Mouse (Mus musculus) stomach, postnatal 0 days (tissue): Measurements from ENCODE around the gene Cep164. TPM values are rescaled to one million over a fixed set of nuclear protein-coding genes. Genes with fewer than 3 reads are reported as not detected.

ENCODE experiments used
- ATAC-seq: fragments of 200-750 bp; cut with Nextera tagmentation; 2 replicates; pipeline ENCODE4 v1.8.0; 2017; ENCODE audit not compliant: low FRiP score, low TSS enrichment
- DNase-seq: peaks from one replicate; pipeline ENCODE4 v3.0.0-alpha.2; 2016; ENCODE audit warnings: low spot score
- H3K27ac ChIP-seq: fragments of 300-500 bp; sonication (generic); replicated peaks from 2 replicates; pipeline ENCODE4 v1.5.1; 2014; ENCODE audit warnings: mild to moderate bottlenecking, control low read depth
- H3K27me3 ChIP-seq: fragments of 300-500 bp; sonication (generic); 2 replicates; pipeline ENCODE4 v1.6.1; 2014; ENCODE audit warnings: low read length; ENCODE audit not compliant: control insufficient read depth, insufficient read depth
- H3K36me3 ChIP-seq: fragments of 300-500 bp; sonication (generic); 2 replicates; pipeline ENCODE4 v1.6.1; 2014; ENCODE audit warnings: low read length, mixed read lengths; ENCODE audit not compliant: control insufficient read depth, insufficient read depth
- H3K4me1 ChIP-seq: fragments of 300-500 bp; sonication (generic); replicated peaks from 2 replicates; pipeline ENCODE4 v1.6.1; 2014; ENCODE audit warnings: antibody characterized with exemption; ENCODE audit not compliant: control insufficient read depth, insufficient read depth
- H3K4me2 ChIP-seq: fragments of 300-500 bp; sonication (generic); replicated peaks from 2 replicates; pipeline ENCODE4 v1.6.1; 2014; ENCODE audit warnings: low read depth, mild to moderate bottlenecking, control low read depth, moderate library complexity
- H3K4me3 ChIP-seq: fragments of 300-500 bp; sonication (generic); 2 replicates; pipeline ENCODE4 v1.5.1; 2014; ENCODE audit warnings: low read depth, low read length, control low read depth
- H3K9ac ChIP-seq: fragments of 300-500 bp; sonication (generic); 2 replicates; pipeline ENCODE4 v1.6.1; 2014; ENCODE audit warnings: mild to moderate bottlenecking, low read length, control low read depth, mixed read lengths
- H3K9me3 ChIP-seq: fragments of 300-500 bp; sonication (generic); 2 replicates; pipeline ENCODE4 v1.6.1; 2016; ENCODE audit warnings: low read length; ENCODE audit not compliant: control insufficient read depth
- CTCF ChIP-seq: IDR thresholded peaks from 2 replicates; pipeline ENCODE4 v1.5.1; 2016; ENCODE audit warnings: antibody characterized with exemption, low read depth, mild to moderate bottlenecking, moderate library complexity
- EP300 ChIP-seq: optimal IDR thresholded peaks from 2 replicates; pipeline ENCODE3; 2016; ENCODE audit warnings: antibody characterized with exemption
- WGBS: fragments of 180-500 bp; shearing (Covaris S2); extraction: QIAGEN DNeasy Blood & Tissue Kit; methylation state at CpG from one replicate; pipeline ENCODE4 v1.1.7; 2014; 5-methylcytosine and 5-hydroxymethylcytosine counted together
- polyA plus RNA-seq: library from polyadenylated mRNA; unstranded; fragments of >200 nt; fragmentation: Nextera tagmentation; extraction: Ambion mirVana; gene quantifications from 2 replicates; pipeline ENCODE4 v1.2.1, GENCODE M21; 2015

The Cep164 gene
- polyA plus RNA-seq, 1 experiment from 2014 or later: 12.9 TPM

- DNase-seq (no peak), ATAC-seq (no peak; the same call in 1 of the 2 replicates)
- Histone ChIP-seq H3K27ac (no peak overlapping the region), H3K9me3 (no peaks in the 10 kb centered on the region), H3K4me2 (no peak overlapping the region), H3K4me1 (no peaks in the 10 kb centered on the region), H3K9ac (no peak overlapping the region), H3K27me3 (no peaks in the 10 kb centered on the region), H3K36me3 (no peaks in the 10 kb centered on the region), H3K4me3 (no peak overlapping the region)
- WGBS: 60% methylated on average over 12 of the region's 12 CpGs
- TF ChIP-seq CTCF (no peak), EP300 (no peak)
Measured at GRCm38 (mm10) chr9:45739001-45739701, 89.3 kb downstream of the Cep164 start.

GRCm38 (mm10) chr9:45733246-45733645 lies 95.2 kb downstream of the Cep164 start:
- 60% methylated on average over 6 of the region's 6 CpGs for WGBS
- Histone ChIP-seq H3K27me3 (no peaks in the 10 kb centered on the region), H3K4me2 (no peak overlapping the region), H3K9me3 (no peaks in the 10 kb centered on the region), H3K4me3 (no peak overlapping the region), H3K4me1 (no peaks in the 10 kb centered on the region), H3K27ac (no peak overlapping the region), H3K36me3 (no peaks in the 10 kb centered on the region), H3K9ac (no peak overlapping the region)
- ATAC-seq (no peak), DNase-seq (no peak)
- TF ChIP-seq CTCF (no peak), EP300 (no peak)

GRCm38 (mm10) chr9:45731851-45732250 lies 96.6 kb downstream of the Cep164 start:
- no peak overlapping the region for H3K4me2 ChIP-seq
- H3K9ac ChIP-seq: no peak overlapping the region
- WGBS: 85% methylated on average over 5 of the region's 5 CpGs
- no peak for DNase-seq
- ATAC-seq: no peak
- H3K4me3 ChIP-seq: no peak overlapping the region
- no peaks in the 10 kb centered on the region for H3K27me3 ChIP-seq
- H3K36me3 ChIP-seq: no peaks in the 10 kb centered on the region
- H3K27ac ChIP-seq: no peak overlapping the region
- no peaks in the 10 kb centered on the region for H3K4me1 ChIP-seq
- TF ChIP-seq EP300: no peak
- TF ChIP-seq CTCF: no peak
- no peaks in the 10 kb centered on the region for H3K9me3 ChIP-seq

GRCm38 (mm10) chr9:45719997-45720396 lies 108.5 kb downstream of the Cep164 start:
- TF ChIP-seq EP300: no peak
- TF ChIP-seq CTCF: no peak
- no peak for ATAC-seq

More at GRCm38 (mm10) chr9:45719997-45720396, 108.5 kb downstream of the Cep164 start:
- H3K9ac ChIP-seq: no peak overlapping the region
- no peaks in the 10 kb centered on the region for H3K27me3 ChIP-seq
- H3K27ac ChIP-seq: no peak overlapping the region
- no peak overlapping the region for H3K4me3 ChIP-seq
- DNase-seq: no peak
- no peaks in the 10 kb centered on the region for H3K9me3 ChIP-seq
- no peak overlapping the region for H3K4me2 ChIP-seq
- no peaks in the 10 kb centered on the region for H3K36me3 ChIP-seq
- H3K4me1 ChIP-seq: no peaks in the 10 kb centered on the region
- WGBS: 70% methylated on average over 7 of the region's 7 CpGs

Other genes starting within 250 kb of the Cep164 start
- gene Bace1, start 9.9 kb upstream of the Cep164 start, polyA plus RNA-seq: 12.8 and 13.3 TPM in 2 replicates
- gene Pcsk7, start 77.8 kb upstream of the Cep164 start, polyA plus RNA-seq: 17.8 and 19.7 TPM in 2 replicates
- 18.9 and 22.3 TPM in 2 replicates for gene Rnf214, start 78.2 kb upstream of the Cep164 start, polyA plus RNA-seq
- gene Tagln, start 107.4 kb upstream of the Cep164 start, polyA plus RNA-seq: 881 and 1,168 TPM in 2 replicates
- 41.0 and 46.1 TPM in 2 replicates for gene Sidt2, start 126.6 kb upstream of the Cep164 start, polyA plus RNA-seq
- gene Pafah1b2, start 184.0 kb upstream of the Cep164 start, polyA plus RNA-seq: 70.8 and 79.0 TPM in 2 replicates
- 6.6 and 6.8 TPM in 2 replicates for gene Sik3, start 184.1 kb upstream of the Cep164 start, polyA plus RNA-seq